Mouse (Mus musculus) heart, adult 2 months (tissue): ENCODE data around the gene Olfr1221.

Experiments
- CTCF ChIP-seq: fragments of 200-600 bp; IDR thresholded peaks from 2 replicates; pipeline ENCODE4 v1.8.1; 2022; ENCODE audit warnings: antibody characterized with exemption, mild to moderate bottlenecking, moderate library complexity
- EP300 ChIP-seq: fragments of 200-500 bp; IDR thresholded peaks from 2 replicates; pipeline ENCODE4 v1.6.1; 2011; ENCODE audit warnings: low read depth, low read length, control low read depth; ENCODE audit not compliant: insufficient read depth

- no peak for TF ChIP-seq CTCF
- TF ChIP-seq EP300, result no peak
These were observed at the start of gene Olfr1221 for GRCm38 (mm10) chr2:89117183-89117582.
